Mouse (Mus musculus) left cerebral cortex, postnatal 25 days (tissue): ENCODE results near the gene Fuom. TPM values are rescaled to one million over a fixed set of nuclear protein-coding genes. Genes with fewer than 3 reads are reported as not detected.
A peak's percentile ranks its signal among the peaks of the same experiment; 100 is the strongest.
"Not testable (repeated sequence)": the region's sequence is repeated elsewhere in the genome, so short reads cannot be mapped to it uniquely, and the experiment has no call there.

Experiments
- DNase-seq, 2 experiments: peaks; one replicate each; pipeline ENCODE4 v3.0.0; 2022; ENCODE audit warnings: low spot score in 2 of 2, mixed read lengths in 1 of 2
- intact Hi-C: fragments of 180-260 bp; cut with DNase I; formaldehyde crosslinking; loops from one replicate; pipeline ENCODE4 v1.15.1; 2025
- total RNA-seq, 2 experiments: library from RNA; stranded (reverse); gene quantifications; 2 replicates each; pipeline ENCODE4 v1.2.3; 2021

Gene Fuom
- total RNA-seq, result 10 to 100 TPM; 56.2 to 56.3 TPM

GRCm38 (mm10) chr7:140101993-140102860, at the start of gene Fuom:
TSS of gene Fuom (minus strand) at chr7:140102441.
- DNase-seq, result peak; percentile 79 to 89
- intact Hi-C loops, result no loop called here

- DNase-seq, result no peak
- intact Hi-C loops, result no loop called here
Observed at GRCm38 (mm10) chr7:140144550-140144949, 42.3 kb upstream of the Fuom start.

GRCm38 (mm10) chr7:140141350-140141749, 39.1 kb upstream of the Fuom start:
- peak; percentile 59 to 66 for DNase-seq
- intact Hi-C loops, result loop anchor here (1.0 kb wide), 1 partner anchor 63 kb away; no protein-coding TSS in a partner anchor

- intact Hi-C loops, result loop anchor here (10.0 kb wide), 1 partner anchor 163 kb away; the partner anchor contains the start of gene 6430531B16Rik
- no peak for DNase-seq
Observed at GRCm38 (mm10) chr7:140138021-140138310, 35.7 kb upstream of the Fuom start.

GRCm38 (mm10) chr7:140137135-140138020, 35.1 kb upstream of the Fuom start, which contains the start of gene Mtg1:
TSS of gene Mtg1 (plus strand) at chr7:140137564.
- intact Hi-C loops, result loop anchor here (1.0 to 10.0 kb wide), 2 partner anchors 21 to 163 kb away; partner anchors contain the start of genes 6430531B16Rik and Echs1
- peak; percentile 98 to 99 for DNase-seq

GRCm38 (mm10) chr7:140135106-140135770, 33.0 kb upstream of the Fuom start:
- intact Hi-C loops, result loop anchor here (10.0 kb wide), 1 partner anchor 160 kb away; the partner anchor contains the start of gene 6430531B16Rik
- no peak for DNase-seq

- intact Hi-C loops, result loop anchor here (10.0 kb wide), 1 partner anchor 159 kb away; the partner anchor contains the start of gene 6430531B16Rik
- not testable (repeated sequence) for DNase-seq
Observed at GRCm38 (mm10) chr7:140134033-140134432, 31.8 kb upstream of the Fuom start.

GRCm38 (mm10) chr7:140132184-140132583, 29.9 kb upstream of the Fuom start:
- intact Hi-C loops, result loop anchor here (10.0 kb wide), 1 partner anchor 157 kb away; the partner anchor contains the start of gene 6430531B16Rik
- not testable (repeated sequence) for DNase-seq

GRCm38 (mm10) chr7:140127911-140128310, 25.7 kb upstream of the Fuom start:
- intact Hi-C loops, result no loop called here

GRCm38 (mm10) chr7:140126934-140127333, 24.7 kb upstream of the Fuom start:
- DNase-seq, result no peak
- intact Hi-C loops, result no loop called here

More at GRCm38 (mm10) chr7:140127911-140128310, 25.7 kb upstream of the Fuom start:
- no peak for DNase-seq

GRCm38 (mm10) chr7:140126022-140126350, 23.7 kb upstream of the Fuom start:
- intact Hi-C loops, result no loop called here

GRCm38 (mm10) chr7:140125278-140126021, 23.2 kb upstream of the Fuom start:
- DNase-seq, result peak; percentile 80 to 91
- intact Hi-C loops, result no loop called here

More at GRCm38 (mm10) chr7:140126022-140126350, 23.7 kb upstream of the Fuom start:
- DNase-seq, result no peak

GRCm38 (mm10) chr7:140124382-140124781, 22.1 kb upstream of the Fuom start:
- intact Hi-C loops, result no loop called here

GRCm38 (mm10) chr7:140122765-140123164, 20.5 kb upstream of the Fuom start:
- DNase-seq, result no peak
- intact Hi-C loops, result no loop called here

More at GRCm38 (mm10) chr7:140124382-140124781, 22.1 kb upstream of the Fuom start:
- no peak for DNase-seq

- intact Hi-C loops, result no loop called here
- no peak for DNase-seq
Observed at GRCm38 (mm10) chr7:140121338-140121910, 19.2 kb upstream of the Fuom start.

GRCm38 (mm10) chr7:140120484-140120883, 18.2 kb upstream of the Fuom start:
- DNase-seq, result no peak
- intact Hi-C loops, result no loop called here

- intact Hi-C loops, result loop anchor here (1.0 kb wide), 2 partner anchors 21 to 35 kb away; partner anchors contain the start of gene Mtg1
- DNase-seq, result peak; percentile 83 to 91
Observed at GRCm38 (mm10) chr7:140116329-140117054, 14.3 kb upstream of the Fuom start, which contains the start of gene Echs1. TSS of gene Echs1 (minus strand) at chr7:140116476.
